Mouse (Mus musculus) neural tube, embryonic 14.5 days (tissue): ENCODE data around the gene Asgr2. TPM values are rescaled to one million over a fixed set of nuclear protein-coding genes. Genes with fewer than 3 reads are reported as not detected.
"Not testable (repeated sequence)": the region's sequence is repeated elsewhere in the genome, so short reads cannot be mapped to it uniquely, and the experiment has no call there.

Experiments
- ATAC-seq: fragments of 200-750 bp; cut with Nextera tagmentation; 2 replicates; pipeline ENCODE4 v1.8.0; 2017; ENCODE audit warnings: low read depth, mild to moderate bottlenecking, moderate TSS enrichment, moderate library complexity
- H3K27ac ChIP-seq: fragments of 300-500 bp; sonication (generic); 2 replicates; pipeline ENCODE4 v1.5.1; 2014; ENCODE audit warnings: low read depth, mild to moderate bottlenecking, control low read depth, low read length, moderate library complexity, mixed read lengths
- H3K27me3 ChIP-seq: fragments of 300-500 bp; sonication (generic); 2 replicates; pipeline ENCODE4 v1.6.1; 2014; ENCODE audit warnings: low read length; ENCODE audit not compliant: control insufficient read depth, insufficient read depth
- H3K36me3 ChIP-seq: fragments of 300-500 bp; sonication (generic); 2 replicates; pipeline ENCODE4 v1.6.1; 2014; ENCODE audit warnings: low read length, mixed read lengths; ENCODE audit not compliant: control insufficient read depth, insufficient read depth
- H3K4me1 ChIP-seq: fragments of 300-500 bp; sonication (generic); 2 replicates; pipeline ENCODE4 v1.6.1; 2014; ENCODE audit warnings: low read length; ENCODE audit not compliant: control insufficient read depth, insufficient read depth
- H3K4me2 ChIP-seq: fragments of 300-500 bp; sonication (generic); 2 replicates; pipeline ENCODE4 v1.6.1; 2014; ENCODE audit warnings: mild to moderate bottlenecking, low read depth, low read length, control low read depth
- H3K4me3 ChIP-seq: fragments of 300-500 bp; sonication (generic); 2 replicates; pipeline ENCODE4 v1.5.1; 2014; ENCODE audit warnings: low read depth, low read length, control low read depth, mixed read lengths
- H3K9ac ChIP-seq: fragments of 300-500 bp; sonication (generic); replicated peaks from 2 replicates; pipeline ENCODE4 v1.6.1; 2014; ENCODE audit warnings: low read depth, mild to moderate bottlenecking, control low read depth, low read length, mixed read lengths
- H3K9me3 ChIP-seq: fragments of 300-500 bp; sonication (generic); 2 replicates; pipeline ENCODE4 v1.6.1; 2016; ENCODE audit warnings: low read length; ENCODE audit not compliant: control insufficient read depth
- WGBS: fragments of 180-500 bp; shearing (Covaris S2); extraction: QIAGEN DNeasy Blood & Tissue Kit; methylation state at CpG from one replicate; pipeline ENCODE4 v1.1.7; 2014; 5-methylcytosine and 5-hydroxymethylcytosine counted together
- polyA plus RNA-seq: library from polyadenylated mRNA; unstranded; fragments of >200 nt; fragmentation: Nextera tagmentation; extraction: Ambion mirVana; gene quantifications from 2 replicates; pipeline ENCODE4 v1.2.1, GENCODE M21; 2014

Gene Asgr2
- polyA plus RNA-seq, 1 experiment from 2014 or later = not detected

DNA sequence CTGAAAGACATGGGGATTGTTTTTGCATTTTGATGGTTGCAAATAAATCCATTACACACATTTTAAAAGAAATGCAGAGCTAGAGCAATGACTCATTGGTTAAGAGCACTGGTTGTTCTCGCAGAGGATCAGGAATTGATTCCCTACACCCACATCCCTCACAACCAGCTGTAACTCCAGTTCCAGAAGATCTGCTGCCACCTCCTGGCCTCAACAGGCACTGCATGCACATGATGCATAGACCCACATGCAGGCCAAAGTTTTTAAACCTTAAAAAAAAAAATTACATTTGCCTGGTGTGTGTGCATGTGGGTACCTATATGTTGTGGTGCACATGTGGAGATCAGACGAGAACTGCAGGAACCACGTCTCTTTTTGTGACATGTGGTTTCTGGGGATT is 17.7 kb downstream of the Asgr2 start:
- no peaks in the 10 kb centered on the region for H3K9me3 ChIP-seq
- H3K4me3 ChIP-seq = no peak overlapping the region
- H3K27ac ChIP-seq = no peak overlapping the region
- H3K9ac ChIP-seq = no peak overlapping the region
- ATAC-seq = no peak
- 74% methylated on average over 3 of the region's 3 CpGs for WGBS
- H3K4me2 ChIP-seq = no peak overlapping the region
- no peaks in the 10 kb centered on the region for H3K27me3 ChIP-seq
- H3K4me1 ChIP-seq = no peaks in the 10 kb centered on the region
- no peaks in the 10 kb centered on the region for H3K36me3 ChIP-seq

DNA sequence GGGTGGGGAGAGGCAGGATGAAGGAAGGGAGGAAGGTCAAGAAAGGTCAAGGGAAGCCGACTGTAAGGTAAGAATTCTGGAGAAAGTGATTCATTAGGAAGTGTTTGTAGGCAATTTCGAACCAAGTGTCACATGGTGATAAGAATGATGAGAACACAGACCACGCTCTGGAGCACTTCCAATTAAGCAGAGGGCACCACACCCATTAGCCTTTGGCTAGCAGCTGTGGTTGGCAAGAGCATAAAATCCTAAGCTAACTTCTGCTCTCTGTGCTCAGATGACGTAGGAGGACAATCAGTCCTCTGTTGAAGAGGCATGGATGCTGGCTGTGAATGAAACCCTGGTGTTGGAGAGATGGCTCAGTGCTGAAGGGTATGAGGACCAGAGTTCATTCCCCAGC is 22.1 kb downstream of the Asgr2 start:
- no peak overlapping the region for H3K4me2 ChIP-seq
- H3K9me3 ChIP-seq = no peaks in the 10 kb centered on the region
- 59% methylated on average over 4 of the region's 4 CpGs for WGBS
- no peak for ATAC-seq
- H3K9ac ChIP-seq = no peak overlapping the region
- H3K4me1 ChIP-seq = no peaks in the 10 kb centered on the region
- H3K27ac ChIP-seq = no peak overlapping the region
- no peak overlapping the region for H3K4me3 ChIP-seq
- no peaks in the 10 kb centered on the region for H3K27me3 ChIP-seq
- no peaks in the 10 kb centered on the region for H3K36me3 ChIP-seq

DNA sequence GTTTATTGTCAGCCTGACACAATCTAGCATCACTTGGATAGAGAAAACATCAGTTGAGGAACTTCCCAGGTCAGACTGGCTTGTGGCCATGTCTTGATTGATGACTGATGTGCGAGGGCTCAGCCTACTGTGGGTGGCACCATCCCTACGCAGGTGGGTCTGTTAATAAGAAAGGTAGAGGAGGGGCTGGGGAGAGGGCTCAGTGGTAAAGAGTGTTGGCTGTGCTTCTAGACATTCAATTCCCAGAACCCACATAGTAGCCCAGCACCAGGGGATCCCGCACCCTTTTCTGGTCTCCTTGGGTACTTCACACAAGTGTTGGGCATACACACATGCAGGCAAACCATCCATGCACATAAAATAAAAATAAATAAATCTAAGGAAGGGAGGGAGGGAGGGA is 23.5 kb downstream of the Asgr2 start:
- H3K4me3 ChIP-seq = no peak overlapping the region
- no peaks in the 10 kb centered on the region for H3K9me3 ChIP-seq
- H3K4me2 ChIP-seq = no peak overlapping the region
- ATAC-seq = no peak
- no peaks in the 10 kb centered on the region for H3K4me1 ChIP-seq
- no peaks in the 10 kb centered on the region for H3K27me3 ChIP-seq
- WGBS = 91% methylated on average over 3 of the region's 3 CpGs
- no peak overlapping the region for H3K27ac ChIP-seq
- no peak overlapping the region for H3K9ac ChIP-seq
- no peaks in the 10 kb centered on the region for H3K36me3 ChIP-seq

DNA sequence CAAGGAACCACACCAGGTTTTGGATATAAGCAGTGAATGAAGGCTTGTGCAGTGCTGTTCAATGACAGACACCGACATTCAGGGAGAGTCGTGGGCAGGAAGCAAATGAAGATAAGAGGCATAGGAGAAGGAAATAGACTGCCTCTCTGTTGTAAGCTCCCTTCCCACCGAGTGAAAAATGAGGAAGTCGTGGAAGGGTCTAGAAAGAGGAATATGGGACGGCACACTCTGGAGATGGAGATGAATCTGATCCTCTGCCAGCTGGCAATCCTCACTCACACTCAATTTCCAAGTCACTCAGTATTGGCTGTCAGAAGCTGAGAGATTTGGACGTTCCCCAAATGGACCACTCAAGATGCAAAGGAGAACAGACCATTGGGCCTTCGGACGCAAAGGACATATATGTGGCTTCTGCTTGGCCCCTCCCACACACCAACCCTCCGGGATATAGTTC is 37.5 kb downstream of the Asgr2 start, which contains the start of gene Mgl2:
Gene Mgl2, plus strand, starts transcription at position 404 of the 454 bp plus-strand sequence.
- H3K9me3 ChIP-seq = no peaks in the 10 kb centered on the region
- 85% methylated on average over 9 of the region's 9 CpGs for WGBS
- no peak within 1 kb of the TSS for H3K4me3 ChIP-seq
- no peaks in the 10 kb centered on the region for H3K27me3 ChIP-seq
- H3K36me3 ChIP-seq = no peaks in the 10 kb centered on the region
- H3K4me1 ChIP-seq = no peaks in the 10 kb centered on the region
- no peak within 1 kb of the TSS for H3K9ac ChIP-seq
- H3K4me2 ChIP-seq = no peak within 1 kb of the TSS
- no peak for ATAC-seq
- H3K27ac ChIP-seq = no peak within 1 kb of the TSS

DNA sequence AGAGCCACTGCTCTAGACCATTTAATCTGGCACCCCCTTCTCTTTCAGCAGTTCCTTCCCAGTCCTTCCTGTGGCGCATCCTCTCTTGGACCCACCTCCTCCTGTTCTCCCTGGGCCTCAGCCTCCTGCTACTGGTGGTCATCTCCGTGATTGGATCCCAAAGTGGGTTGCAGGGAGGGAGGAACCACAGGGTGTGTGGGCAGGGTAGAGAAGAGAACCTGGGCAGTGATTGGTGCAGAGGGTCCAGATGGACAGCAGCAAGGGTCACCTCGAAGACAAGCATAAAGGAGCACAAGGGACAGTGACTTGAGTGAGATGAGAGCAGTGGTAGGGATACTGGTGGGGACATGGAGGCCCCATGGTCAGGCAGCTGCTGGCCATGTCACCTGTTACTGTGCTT is 42.6 kb downstream of the Asgr2 start:
- not testable (repeated sequence) for ATAC-seq, H3K27me3 ChIP-seq, H3K4me2 ChIP-seq, H3K4me3 ChIP-seq, H3K9me3 ChIP-seq, H3K36me3 ChIP-seq, H3K9ac ChIP-seq, H3K4me1 ChIP-seq, H3K27ac ChIP-seq
- 78% methylated on average over 3 of the region's 3 CpGs for WGBS

DNA sequence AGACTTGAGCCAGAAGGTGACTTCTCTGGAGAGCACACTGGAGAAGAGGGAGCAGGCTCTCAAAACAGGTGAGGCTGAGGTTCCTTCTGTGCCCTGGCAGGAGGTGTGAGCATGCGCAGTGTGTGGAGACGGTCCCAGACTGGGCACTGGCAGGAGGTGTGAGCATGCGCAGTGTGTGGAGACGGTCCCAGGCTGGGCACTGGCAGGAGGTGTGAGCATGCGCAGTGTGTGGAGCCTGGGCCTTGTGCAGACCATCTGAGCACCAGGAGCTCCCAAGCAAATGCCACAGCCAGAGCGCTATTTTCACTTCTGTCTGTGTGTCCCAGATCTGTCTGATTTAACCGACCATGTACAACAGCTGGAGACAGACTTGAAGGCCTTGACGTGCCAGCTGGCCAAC is 43.5 kb downstream of the Asgr2 start:
- H3K4me3 ChIP-seq, ATAC-seq, H3K4me2 ChIP-seq, H3K4me1 ChIP-seq, H3K36me3 ChIP-seq, H3K9ac ChIP-seq, H3K27ac ChIP-seq, H3K27me3 ChIP-seq, H3K9me3 ChIP-seq: not testable (repeated sequence)
- WGBS = 92% methylated on average over 8 of the region's 8 CpGs

DNA sequence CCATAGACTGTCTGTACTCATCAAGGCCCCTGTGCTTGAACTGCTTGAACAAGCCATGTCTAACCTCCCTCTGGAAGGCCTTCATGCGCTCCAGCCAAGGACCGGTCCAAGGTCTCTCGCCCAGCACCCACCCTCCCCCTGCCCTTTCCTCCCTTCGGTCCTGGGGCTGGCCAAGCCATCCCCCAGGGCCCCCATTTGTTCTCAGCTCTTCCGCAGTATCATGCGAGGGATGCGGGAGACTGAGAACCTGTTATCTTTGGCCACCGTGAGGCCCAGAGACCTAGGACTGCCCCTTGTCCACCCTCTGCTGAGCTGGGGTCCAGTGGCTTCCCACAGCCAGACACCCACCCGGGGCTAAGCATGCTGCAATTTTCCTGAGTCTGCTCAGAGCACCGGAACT is 46.7 kb downstream of the Asgr2 start:
- no peaks in the 10 kb centered on the region for H3K36me3 ChIP-seq
- H3K9me3 ChIP-seq = no peaks in the 10 kb centered on the region
- no peak overlapping the region for H3K9ac ChIP-seq
- 91% methylated on average over 10 of the region's 10 CpGs for WGBS
- H3K27me3 ChIP-seq = no peaks in the 10 kb centered on the region
- H3K27ac ChIP-seq = no peak overlapping the region
- no peaks in the 10 kb centered on the region for H3K4me1 ChIP-seq
- no peak overlapping the region for H3K4me3 ChIP-seq
- no peak overlapping the region for H3K4me2 ChIP-seq
- ATAC-seq = no peak

DNA sequence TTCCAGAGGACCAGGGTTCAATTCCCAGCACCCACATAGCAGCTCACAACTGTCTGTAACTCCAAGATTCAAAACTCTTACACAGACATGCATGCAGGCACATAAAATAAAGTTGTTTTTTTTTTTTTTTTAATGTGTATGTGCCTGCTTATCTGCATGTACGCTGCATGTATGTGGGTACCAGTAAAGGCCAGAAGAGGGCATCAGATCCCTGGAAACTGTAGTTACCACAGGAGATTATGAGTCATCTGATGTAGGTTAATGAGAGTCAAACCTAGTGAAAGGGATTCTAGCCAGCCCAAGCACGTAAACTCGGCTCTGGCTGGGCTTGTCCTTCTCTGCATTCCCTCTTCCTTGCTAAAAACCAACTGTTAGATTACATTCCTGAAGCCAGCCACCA is 58.6 kb downstream of the Asgr2 start:
- Histone ChIP-seq H3K4me1 (no peaks in the 10 kb centered on the region), H3K4me3 (no peak overlapping the region)
- WGBS = 63% methylated on average over 3 of the region's 3 CpGs

More for the DNA sequence above, 58.6 kb downstream of the Asgr2 start:
- no peak overlapping the region for H3K4me2 ChIP-seq
- no peak overlapping the region for H3K27ac ChIP-seq
- no peak for ATAC-seq
- H3K9ac ChIP-seq = no peak overlapping the region
- no peaks in the 10 kb centered on the region for H3K27me3 ChIP-seq
- no peaks in the 10 kb centered on the region for H3K9me3 ChIP-seq
- no peaks in the 10 kb centered on the region for H3K36me3 ChIP-seq
